Comparison of ENCODE assay signal across 10 mouse cellular contexts in the genomic region with DNA sequence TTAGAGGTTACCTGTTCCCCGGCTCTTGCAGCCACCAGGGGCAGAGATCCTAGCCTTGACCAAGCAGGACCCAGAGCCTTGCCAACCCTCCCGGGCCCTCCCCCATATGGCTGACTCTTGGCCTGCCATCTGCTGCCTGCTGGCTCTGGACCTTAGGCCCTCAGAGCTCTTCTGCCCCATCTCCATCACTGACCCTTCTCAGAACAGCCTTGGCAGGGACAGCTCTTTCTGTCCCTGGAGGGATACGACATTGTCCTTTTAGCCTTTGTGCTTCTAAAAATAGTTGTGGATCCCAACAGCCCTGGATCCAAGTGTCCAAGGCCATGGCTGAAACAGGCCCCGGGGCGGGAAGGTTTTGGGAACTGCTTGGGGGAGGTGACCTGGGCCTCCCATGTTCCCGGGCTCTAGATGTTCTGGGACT. TPM values are rescaled to one million over a fixed set of nuclear protein-coding genes. Genes with fewer than 3 reads are reported as not detected.
DNase-seq lines count a peak whose midpoint lies in the region; ATAC-seq and TF ChIP-seq lines count a peak whose summit lies in the region.
"Had no signal": no experiment of that assay in that cellular context is flagged by ENCODE, and none has a peak within 500 bp of the region (broad histone marks: within the 10 kb centered on the region; RNA-seq: fewer than 3 reads in every experiment).

No protein-coding gene starts in this region.

- no peak overlapping the region for H3K9ac ChIP-seq in lung, embryonic 14.5 days
- H3K9ac ChIP-seq in heart, embryonic 12.5 days = no peak overlapping the region
- H3K9ac ChIP-seq in limb, embryonic 12.5 days (replicated peaks) = no peak overlapping the region
- H3K9ac ChIP-seq: hindbrain, embryonic 14.5 days had no signal

- DNase-seq in lung, embryonic 14.5 days = no peak
- DNase-seq in lung, postnatal 25 days (ENCODE audit: low spot score) = no peak
- peak; percentile 60 to 71 for DNase-seq in cerebellum, postnatal 10 days
- no peak for DNase-seq in spleen, adult 18-20 months

- no peak for ATAC-seq in lung, embryonic 14.5 days (ENCODE audit: insufficient read depth)
- ATAC-seq in heart, embryonic 12.5 days (ENCODE audit: insufficient number of reproducible peaks, low FRiP score) = no peak
- no peak for ATAC-seq in limb, embryonic 12.5 days (ENCODE audit: insufficient number of reproducible peaks, insufficient read depth, low FRiP score, low TSS enrichment, low read depth)
- no peak for ATAC-seq in erythroblast, adult 5-6 weeks (replicated peaks; ENCODE audit: low FRiP score, poor library complexity, severe bottlenecking)

- H3K4me3 ChIP-seq in lung, embryonic 14.5 days (ENCODE audit: low read depth, low read length) = no peak overlapping the region
- no peak overlapping the region for H3K4me3 ChIP-seq in heart, embryonic 12.5 days
- no peak overlapping the region for H3K4me3 ChIP-seq in limb, embryonic 12.5 days (replicated peaks)
- H3K4me3 ChIP-seq: midbrain, embryonic 10.5 days had no signal

- 84% methylated on average over 6 of the region's 6 CpGs for WGBS in lung, embryonic 14.5 days
- 67% methylated on average over 6 of the region's 6 CpGs for WGBS in heart, embryonic 12.5 days
- 90% methylated on average over 6 of the region's 6 CpGs for WGBS in limb, embryonic 12.5 days

- TF ChIP-seq CTCF in lung, embryonic 14.5 days (IDR thresholded peaks at IDR 0.05; ENCODE audit: low read depth) = no peak

- no peaks in the 10 kb centered on the region for H3K27me3 ChIP-seq in lung, embryonic 14.5 days (ENCODE audit: insufficient read depth, low read length)
- H3K27me3 ChIP-seq in heart, embryonic 12.5 days (replicated peaks) = no peaks in the 10 kb centered on the region
- no peaks in the 10 kb centered on the region for H3K27me3 ChIP-seq in limb, embryonic 12.5 days

- no peak overlapping the region for H3K4me2 ChIP-seq in lung, embryonic 14.5 days
- no peak overlapping the region for H3K4me2 ChIP-seq in heart, embryonic 12.5 days
- no peak overlapping the region for H3K4me2 ChIP-seq in limb, embryonic 12.5 days
- H3K4me2 ChIP-seq: hindbrain, embryonic 14.5 days had no signal

- H3K4me1 ChIP-seq in lung, embryonic 14.5 days (ENCODE audit: insufficient read depth) = no peaks in the 10 kb centered on the region
- peaks cover 37% of the 10 kb centered on the region for H3K4me1 ChIP-seq in heart, embryonic 12.5 days (replicated peaks)
- H3K4me1 ChIP-seq in limb, embryonic 12.5 days (replicated peaks) = peaks cover 41% of the 10 kb centered on the region

- H3K27ac ChIP-seq in lung, embryonic 14.5 days (ENCODE audit: low read depth) = peak overlapping the region; percentile 18; the same call in 1 of the 2 replicates
- peak overlapping the region; percentile 63; the same call in 1 of the 2 replicates for H3K27ac ChIP-seq in heart, embryonic 12.5 days (ENCODE audit: poor library complexity, severe bottlenecking)
- peak overlapping the region; percentile 90 for H3K27ac ChIP-seq in limb, embryonic 12.5 days
- H3K27ac ChIP-seq: hindbrain, embryonic 14.5 days had no signal

- H3K36me3 ChIP-seq in lung, embryonic 14.5 days (ENCODE audit: insufficient read depth) = peaks cover 55% of the 10 kb centered on the region
- H3K36me3 ChIP-seq in heart, embryonic 12.5 days = peaks cover 70% of the 10 kb centered on the region
- H3K36me3 ChIP-seq in limb, embryonic 12.5 days = peaks cover 38% of the 10 kb centered on the region
- H3K36me3 ChIP-seq: G1E had no signal

- no peaks in the 10 kb centered on the region for H3K9me3 ChIP-seq in lung, embryonic 14.5 days (ENCODE audit: low read depth, low read length)
- no peaks in the 10 kb centered on the region for H3K9me3 ChIP-seq in heart, embryonic 12.5 days (replicated peaks)
- no peaks in the 10 kb centered on the region for H3K9me3 ChIP-seq in limb, embryonic 12.5 days
- H3K9me3 ChIP-seq: G1E; midbrain, embryonic 10.5 days had no signal

RNA-seq across cellular contexts. Expression of gene Epha2, which starts 23.7 kb away (rescaled TPM):
- 6.9 and 7.6 TPM in 2 replicates for polyA plus RNA-seq in lung, embryonic 14.5 days (2014; fragmentation: Nextera tagmentation; extraction: Ambion mirVana)
- 5.3 and 6.1 TPM in 2 replicates for polyA plus RNA-seq in heart, embryonic 12.5 days (2016; fragmentation: Nextera tagmentation; extraction: Ambion mirVana)
- polyA plus RNA-seq in limb, embryonic 12.5 days (2016; fragmentation: Nextera tagmentation; extraction: Ambion mirVana) = 3.1 and 3.9 TPM in 2 replicates
- total RNA-seq in erythroblast, adult 5-6 weeks (2015; ENCODE audit: low replicate concordance) = not detected in 2 replicates
- 0.14 TPM in 1 of 2 replicates, not detected in the other for total RNA-seq in erythroblast, adult 5-6 weeks (2017; ENCODE audit: low replicate concordance)
- total RNA-seq: G1E had no signal
- polyA plus RNA-seq: G1E had no signal

RNA-seq across cellular contexts. Expression of gene Fam131c, which starts 43.2 kb away (rescaled TPM):
- 3.2 and 4.2 TPM in 2 replicates for polyA plus RNA-seq in lung, embryonic 14.5 days (2014; fragmentation: Nextera tagmentation; extraction: Ambion mirVana)
- 0.93 and 1.1 TPM in 2 replicates for polyA plus RNA-seq in heart, embryonic 12.5 days (2016; fragmentation: Nextera tagmentation; extraction: Ambion mirVana)
- polyA plus RNA-seq in limb, embryonic 12.5 days (2016; fragmentation: Nextera tagmentation; extraction: Ambion mirVana) = 0.43 and 0.63 TPM in 2 replicates
- not detected in 2 replicates for total RNA-seq in erythroblast, adult 5-6 weeks (2015; ENCODE audit: low replicate concordance)
- total RNA-seq in erythroblast, adult 5-6 weeks (2017; ENCODE audit: low replicate concordance) = not detected in 2 replicates
- total RNA-seq: G1E had no signal
- polyA plus RNA-seq: G1E had no signal

Comparison
In these comparisons a context has a peak if more than half of its experiments do, and no peak if none do; other contexts are left out.
1. DNase-seq: peak in cerebellum, postnatal 10 days (2 of 2); none in lung, embryonic 14.5 days (single experiment), lung, postnatal 25 days (single experiment) and spleen, adult 18-20 months (0 of 2).
2. H3K27ac ChIP-seq: peak in every context shown above with its lines; median percentile 90 in limb, embryonic 12.5 days; 63 in heart, embryonic 12.5 days; 18 in lung, embryonic 14.5 days.